Mouse (Mus musculus) stomach, embryonic 14.5 days (tissue): ENCODE results near the gene Rhoh. TPM values are rescaled to one million over a fixed set of nuclear protein-coding genes. Genes with fewer than 3 reads are reported as not detected.

Experiments
- ATAC-seq: fragments of 200-750 bp; cut with Nextera tagmentation; 2 replicates; pipeline ENCODE4 v1.8.0; 2017; ENCODE audit warnings: low read depth, moderate TSS enrichment; ENCODE audit not compliant: insufficient number of reproducible peaks, insufficient read depth, low FRiP score
- H3K27ac ChIP-seq: fragments of 300-500 bp; sonication (generic); 2 replicates; pipeline ENCODE4 v1.5.1; 2014; ENCODE audit warnings: mild to moderate bottlenecking, low read length, moderate library complexity, mixed read lengths
- H3K27me3 ChIP-seq: fragments of 300-500 bp; sonication (generic); 2 replicates; pipeline ENCODE4 v1.6.1; 2014; ENCODE audit warnings: low read length, control low read depth, mixed read lengths; ENCODE audit not compliant: control insufficient read depth, insufficient read depth
- H3K36me3 ChIP-seq: fragments of 300-500 bp; sonication (generic); 2 replicates; pipeline ENCODE4 v1.6.1; 2014; ENCODE audit warnings: mild to moderate bottlenecking, control low read depth, low read length, moderate library complexity, mixed read lengths; ENCODE audit not compliant: control insufficient read depth, insufficient read depth
- H3K4me1 ChIP-seq: fragments of 300-500 bp; sonication (generic); 2 replicates; pipeline ENCODE4 v1.6.1; 2014; ENCODE audit warnings: low read length, control low read depth, mixed read lengths; ENCODE audit not compliant: control insufficient read depth, insufficient read depth
- H3K4me2 ChIP-seq: fragments of 300-500 bp; sonication (generic); replicated peaks from 2 replicates; pipeline ENCODE4 v1.6.1; 2014; ENCODE audit warnings: low read depth, low read length, control low read depth
- H3K4me3 ChIP-seq: fragments of 300-500 bp; sonication (generic); 2 replicates; pipeline ENCODE4 v1.5.1; 2014; ENCODE audit warnings: low read depth, low read length, control low read depth
- H3K9ac ChIP-seq: fragments of 300-500 bp; sonication (generic); replicated peaks from 2 replicates; pipeline ENCODE4 v1.6.1; 2014; ENCODE audit warnings: low read depth, mild to moderate bottlenecking, control low read depth, low read length, moderate library complexity, mixed read lengths
- H3K9me3 ChIP-seq: fragments of 300-500 bp; sonication (generic); 2 replicates; pipeline ENCODE4 v1.6.1; 2016; ENCODE audit warnings: low read depth, low read length, control low read depth; ENCODE audit not compliant: control insufficient read depth
- WGBS: fragments of 180-500 bp; shearing (Covaris S2); extraction: QIAGEN DNeasy Blood & Tissue Kit; methylation state at CpG from one replicate; pipeline ENCODE4 v1.1.7; 2014; 5-methylcytosine and 5-hydroxymethylcytosine counted together
- polyA plus RNA-seq: library from polyadenylated mRNA; unstranded; fragments of >200 nt; fragmentation: Nextera tagmentation; extraction: Ambion mirVana; gene quantifications from 2 replicates; pipeline ENCODE4 v1.2.1, GENCODE M21; 2014

Gene Rhoh
- polyA plus RNA-seq, 1 experiment from 2014 or later: 0.67 TPM

DNA sequence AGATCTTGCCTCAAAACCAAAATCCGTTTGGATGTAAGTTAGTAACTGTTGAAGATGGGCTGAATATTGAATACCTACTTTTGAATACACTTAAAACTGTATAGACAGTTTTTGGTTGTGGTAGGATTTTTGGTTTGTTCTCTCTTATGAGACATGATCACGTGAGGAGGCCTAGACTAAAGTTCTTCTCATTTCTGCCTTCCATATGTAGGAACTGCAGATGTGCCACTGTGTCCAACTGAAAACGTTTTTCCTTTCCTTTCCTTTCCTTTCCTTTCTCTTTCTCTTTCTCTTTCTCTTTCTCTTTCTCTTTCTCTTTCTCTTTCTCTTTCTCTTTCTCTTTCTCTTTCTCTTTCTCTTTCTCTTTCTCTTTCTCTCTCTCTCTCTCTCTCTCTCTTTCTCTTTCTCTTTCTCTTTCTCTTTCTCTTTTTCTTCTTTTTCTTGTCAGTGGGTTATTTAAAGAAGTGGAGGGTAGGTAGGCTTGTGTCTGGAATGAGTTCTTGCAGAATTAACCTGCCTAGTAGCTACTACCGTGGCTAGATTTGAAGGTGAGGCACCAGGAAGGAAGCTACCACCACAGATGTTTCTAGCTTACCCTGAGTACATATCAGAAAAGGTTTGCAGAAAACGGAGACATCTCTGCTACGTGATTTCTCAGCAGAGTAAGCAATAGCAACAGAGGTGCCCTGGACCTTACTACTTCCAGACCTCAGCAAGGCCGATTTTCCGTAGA is 27.1 kb upstream of the Rhoh start:
- Histone ChIP-seq H3K9me3 (no peaks in the 10 kb centered on the region), H3K4me1 (no peaks in the 10 kb centered on the region), H3K4me3 (no peak overlapping the region), H3K36me3 (peaks cover 4% of the 10 kb centered on the region), H3K27ac (no peak overlapping the region), H3K9ac (no peak overlapping the region), H3K27me3 (no peaks in the 10 kb centered on the region), H3K4me2 (no peak overlapping the region)
- ATAC-seq: no peak
- 89% methylated on average over 8 of the region's 8 CpGs for WGBS

GRCm38 (mm10) chr5:65838053-65838452 is 23.0 kb upstream of the Rhoh start:
- no peak for ATAC-seq
- Histone ChIP-seq H3K4me1 (0 out of 2 replicates have a peak, but pooled peaks cover 8% of the 10 kb centered on the region), H3K4me2 (no peak overlapping the region), H3K9me3 (no peaks in the 10 kb centered on the region), H3K27ac (no peak overlapping the region), H3K27me3 (no peaks in the 10 kb centered on the region), H3K4me3 (no peak overlapping the region), H3K36me3 (no peaks in the 10 kb centered on the region), H3K9ac (no peak overlapping the region)
- 48% methylated on average over 6 of the region's 6 CpGs for WGBS

GRCm38 (mm10) chr5:65842947-65843346 is 18.1 kb upstream of the Rhoh start:
- H3K27me3 ChIP-seq: no peaks in the 10 kb centered on the region
- no peak overlapping the region for H3K4me2 ChIP-seq
- 86% methylated on average over 7 of the region's 7 CpGs for WGBS
- no peaks in the 10 kb centered on the region for H3K9me3 ChIP-seq
- no peak for ATAC-seq
- no peak overlapping the region for H3K9ac ChIP-seq
- H3K36me3 ChIP-seq: no peaks in the 10 kb centered on the region
- no peak overlapping the region for H3K4me3 ChIP-seq
- H3K4me1 ChIP-seq: 0 out of 2 replicates have a peak, but pooled peaks cover 8% of the 10 kb centered on the region
- H3K27ac ChIP-seq: no peak overlapping the region

- no peak overlapping the region for H3K4me2 ChIP-seq
- no peaks in the 10 kb centered on the region for H3K9me3 ChIP-seq
- 87% methylated on average over 8 of the region's 8 CpGs for WGBS
- no peaks in the 10 kb centered on the region for H3K27me3 ChIP-seq
- no peak overlapping the region for H3K4me3 ChIP-seq
- H3K27ac ChIP-seq: no peak overlapping the region
- H3K9ac ChIP-seq: no peak overlapping the region
- ATAC-seq: no peak
- no peaks in the 10 kb centered on the region for H3K36me3 ChIP-seq
- H3K4me1 ChIP-seq: 0 out of 2 replicates have a peak, but pooled peaks cover 8% of the 10 kb centered on the region
These were observed 14.5 kb upstream of the Rhoh start for GRCm38 (mm10) chr5:65846534-65846933.

GRCm38 (mm10) chr5:65846958-65847357 is 14.1 kb upstream of the Rhoh start:
- ATAC-seq: no peak
- Histone ChIP-seq H3K9me3 (no peaks in the 10 kb centered on the region), H3K9ac (no peak overlapping the region), H3K4me2 (no peak overlapping the region), H3K4me3 (no peak overlapping the region), H3K27me3 (no peaks in the 10 kb centered on the region), H3K36me3 (no peaks in the 10 kb centered on the region), H3K27ac (no peak overlapping the region), H3K4me1 (0 out of 2 replicates have a peak, but pooled peaks cover 3% of the 10 kb centered on the region)
- WGBS: 57% methylated on average over 3 of the region's 3 CpGs

DNA sequence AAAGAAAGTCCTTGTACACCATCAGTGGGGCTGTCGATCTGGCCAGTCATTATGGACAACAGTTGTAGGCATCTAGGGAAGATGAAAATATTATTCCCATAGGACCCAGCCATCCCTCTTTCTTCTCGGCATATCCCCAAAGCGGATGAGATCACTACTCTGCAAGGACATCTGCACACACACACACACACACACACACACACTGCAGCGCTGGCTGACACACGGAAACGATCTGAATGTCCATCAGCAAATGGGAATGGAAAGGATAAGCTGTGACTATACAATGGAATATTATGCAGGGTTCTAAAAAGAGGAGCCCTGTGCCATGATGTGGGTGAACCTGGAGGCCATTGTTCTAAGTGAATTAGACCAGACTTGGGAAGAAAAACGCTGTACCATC is 13.4 kb upstream of the Rhoh start:
- Histone ChIP-seq H3K4me3 (no peak overlapping the region), H3K4me1 (no peaks in the 10 kb centered on the region), H3K27me3 (no peaks in the 10 kb centered on the region), H3K36me3 (no peaks in the 10 kb centered on the region), H3K27ac (no peak overlapping the region), H3K9me3 (no peaks in the 10 kb centered on the region), H3K4me2 (no peak overlapping the region), H3K9ac (no peak overlapping the region)
- 85% methylated on average over 7 of the region's 7 CpGs for WGBS
- ATAC-seq: no peak

- no peak overlapping the region for H3K4me3 ChIP-seq
- no peaks in the 10 kb centered on the region for H3K9me3 ChIP-seq
- no peak overlapping the region for H3K9ac ChIP-seq
- H3K36me3 ChIP-seq: no peaks in the 10 kb centered on the region
- H3K4me1 ChIP-seq: no peaks in the 10 kb centered on the region
- H3K27ac ChIP-seq: no peak overlapping the region
- H3K4me2 ChIP-seq: no peak overlapping the region
- no peak for ATAC-seq
- 47% methylated on average over 11 of the region's 11 CpGs for WGBS
- H3K27me3 ChIP-seq: no peaks in the 10 kb centered on the region
These were observed 10.2 kb upstream of the Rhoh start for GRCm38 (mm10) chr5:65850765-65851164.

- no peaks in the 10 kb centered on the region for H3K9me3 ChIP-seq
- no peak overlapping the region for H3K4me3 ChIP-seq
- WGBS: 69% methylated on average over 8 of the region's 8 CpGs
- H3K9ac ChIP-seq: no peak overlapping the region
- no peaks in the 10 kb centered on the region for H3K4me1 ChIP-seq
- no peak overlapping the region for H3K4me2 ChIP-seq
- no peaks in the 10 kb centered on the region for H3K36me3 ChIP-seq
- no peak overlapping the region for H3K27ac ChIP-seq
- no peaks in the 10 kb centered on the region for H3K27me3 ChIP-seq
- ATAC-seq: no peak
These were observed 6.2 kb upstream of the Rhoh start for GRCm38 (mm10) chr5:65854786-65855191.

- no peak overlapping the region for H3K27ac ChIP-seq
- no peak overlapping the region for H3K9ac ChIP-seq
- H3K27me3 ChIP-seq: no peaks in the 10 kb centered on the region
- no peaks in the 10 kb centered on the region for H3K4me1 ChIP-seq
- WGBS: 59% methylated on average over 3 of the region's 3 CpGs
- no peak overlapping the region for H3K4me3 ChIP-seq
- H3K9me3 ChIP-seq: no peaks in the 10 kb centered on the region
- no peak overlapping the region for H3K4me2 ChIP-seq
- H3K36me3 ChIP-seq: no peaks in the 10 kb centered on the region
- no peak for ATAC-seq
These were observed 5.4 kb upstream of the Rhoh start for GRCm38 (mm10) chr5:65855571-65855970.
